Mouse (Mus musculus) megakaryocyte progenitor cell, adult 5-6 weeks (primary cell): ENCODE data around the gene Ddx46. TPM values are rescaled to one million over a fixed set of nuclear protein-coding genes. Genes with fewer than 3 reads are reported as not detected.

Experiments used
- ATAC-seq: replicated peaks from 2 replicates; pipeline ENCODE4 v1.8.0; 2016; ENCODE audit warnings: mild to moderate bottlenecking, moderate TSS enrichment, inconsistent platforms; ENCODE audit not compliant: poor library complexity
- total RNA-seq, 2 experiments: library from RNA; stranded (forward) in 1 of 2; stranded (reverse) in 1 of 2; fragments of 157-497, 149-512 nt in 1 of 2; fragments of 200-1000 nt in 1 of 2; gene quantifications; 2 replicates each; pipeline versions ENCODE4 v1.2.3 to v1.2.4; 2015 to 2017

The Ddx46 gene
- total RNA-seq, 2 experiments from 2014 or later = 76.8 to 79.0 TPM

- ATAC-seq = no peak
These were observed 81.2 kb downstream of the Ddx46 start for GRCm38 (mm10) chr13:55715908-55716510.

- no peak for ATAC-seq
These were observed 86.7 kb downstream of the Ddx46 start for GRCm38 (mm10) chr13:55721516-55721915.

- no peak for ATAC-seq
These were observed 87.2 kb downstream of the Ddx46 start for GRCm38 (mm10) chr13:55721995-55722394.

DNA sequence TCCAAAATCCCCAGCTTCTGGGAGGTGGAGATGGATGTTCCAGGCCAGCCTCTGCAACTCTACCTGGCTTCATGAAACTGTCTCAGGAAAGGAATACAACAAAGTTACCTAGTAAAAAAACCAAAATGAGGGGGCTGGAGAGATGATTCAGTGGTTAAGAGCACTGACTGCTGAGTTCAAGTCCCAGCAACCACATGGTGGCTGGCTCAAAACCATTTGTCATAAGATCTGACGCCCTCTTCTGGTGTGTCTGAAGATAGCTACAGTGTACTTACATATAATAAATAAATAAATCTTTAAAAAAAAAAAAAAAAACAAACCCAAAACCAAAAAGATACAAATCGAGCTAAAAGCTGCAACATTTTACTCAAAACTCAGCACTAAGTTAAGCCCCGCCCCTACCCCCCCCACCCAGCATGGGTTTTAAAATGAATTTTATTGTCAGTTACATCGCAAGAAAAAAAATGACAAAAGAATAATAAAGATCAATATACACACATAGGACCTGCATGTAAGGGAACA, 91.8 kb downstream of the Ddx46 start:
- ATAC-seq = no peak

DNA sequence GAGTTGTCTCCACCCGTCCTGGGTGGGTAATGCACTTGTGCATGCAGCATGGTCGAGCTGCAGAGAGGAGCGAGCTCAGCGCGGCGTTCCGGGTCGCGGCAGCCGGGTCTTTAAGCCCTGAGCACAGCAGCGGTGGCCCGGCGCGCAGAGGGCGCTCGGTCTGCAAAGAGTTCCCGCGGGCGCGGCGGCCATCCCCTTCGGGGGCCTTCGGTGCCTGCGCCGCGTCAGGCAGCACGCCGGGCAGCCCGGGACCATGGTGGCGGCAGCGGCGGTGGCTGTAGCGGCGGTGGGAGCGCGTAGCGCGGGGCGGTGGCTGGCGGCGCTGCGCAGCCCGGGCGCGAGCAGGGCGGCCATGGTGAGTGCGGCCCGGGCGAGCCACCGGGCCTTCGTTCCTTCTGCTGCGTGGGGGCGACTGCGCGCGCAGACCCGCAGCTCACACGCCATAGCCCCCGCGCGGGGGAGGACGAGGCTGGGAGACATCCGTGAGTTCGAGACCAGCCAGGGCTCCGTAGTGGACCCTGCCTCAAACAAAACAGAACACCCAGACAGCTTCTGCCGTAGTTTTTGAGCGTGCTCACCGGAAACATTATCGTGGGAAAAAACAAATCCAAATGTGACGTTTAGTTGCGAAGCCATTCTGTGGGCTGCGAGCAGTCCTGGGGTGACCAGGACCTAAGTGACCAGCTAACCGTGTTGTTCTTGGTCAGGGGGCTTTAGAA, 92.5 kb downstream of the Ddx46 start, which contains the start of gene Pcbd2:
TSS of gene Pcbd2 (plus strand) at position 249 of the 719 bp plus-strand sequence.
- ATAC-seq = peak; percentile 70

GRCm38 (mm10) chr13:55727839-55728238, 93.0 kb downstream of the Ddx46 start:
- peak; percentile 81 for ATAC-seq

GRCm38 (mm10) chr13:55730716-55731115, 95.9 kb downstream of the Ddx46 start:
- ATAC-seq = no peak

Other genes starting within 250 kb of the Ddx46 start
- 0.12 and 0.95 TPM in 2 replicates for gene Slc34a1, start 236.8 kb upstream of the Ddx46 start, total RNA-seq (2015)
- 0.08 and 1.1 TPM in 2 replicates for gene Slc34a1, start 236.8 kb upstream of the Ddx46 start, total RNA-seq (2017)
- not detected in 2 replicates for gene Pfn3, start 219.8 kb upstream of the Ddx46 start, total RNA-seq (2015)
- not detected in 2 replicates for gene Pfn3, start 219.8 kb upstream of the Ddx46 start, total RNA-seq (2017)
- gene F12, start 208.2 kb upstream of the Ddx46 start, total RNA-seq (2015) = not detected in 2 replicates
- gene F12, start 208.2 kb upstream of the Ddx46 start, total RNA-seq (2017) = not detected in 2 replicates
- 51.7 and 52.6 TPM in 2 replicates for gene Grk6, start 190.0 kb upstream of the Ddx46 start, total RNA-seq (2015)
- gene Grk6, start 190.0 kb upstream of the Ddx46 start, total RNA-seq (2017) = 81.7 and 88.6 TPM in 2 replicates
- 0.72 and 1.7 TPM in 2 replicates for gene Prr7, start 170.8 kb upstream of the Ddx46 start, total RNA-seq (2015)
- gene Prr7, start 170.8 kb upstream of the Ddx46 start, total RNA-seq (2017) = 1.5 TPM in 2 replicates
- gene Dbn1, start 146.9 kb upstream of the Ddx46 start, total RNA-seq (2015) = 0.72 and 0.76 TPM in 2 replicates
- gene Dbn1, start 146.9 kb upstream of the Ddx46 start, total RNA-seq (2017) = 2.3 and 2.7 TPM in 2 replicates
- gene Pdlim7, start 121.4 kb upstream of the Ddx46 start, total RNA-seq (2015) = 12.7 and 13.0 TPM in 2 replicates
- 5.3 and 5.9 TPM in 2 replicates for gene Pdlim7, start 121.4 kb upstream of the Ddx46 start, total RNA-seq (2017)
- 18.1 and 34.6 TPM in 2 replicates for gene Dok3, start 105.7 kb upstream of the Ddx46 start, total RNA-seq (2015)
- gene Dok3, start 105.7 kb upstream of the Ddx46 start, total RNA-seq (2017) = 22.9 and 31.2 TPM in 2 replicates
- 28.0 and 29.1 TPM in 2 replicates for gene Ddx41, start 98.4 kb upstream of the Ddx46 start, total RNA-seq (2015)
- 66.9 and 78.0 TPM in 2 replicates for gene Ddx41, start 98.4 kb upstream of the Ddx46 start, total RNA-seq (2017)
- 24.9 and 29.1 TPM in 2 replicates for gene Fam193b, start 63.9 kb upstream of the Ddx46 start, total RNA-seq (2015)
- gene Fam193b, start 63.9 kb upstream of the Ddx46 start, total RNA-seq (2017) = 21.8 and 25.1 TPM in 2 replicates
- gene Tmed9, start 61.3 kb upstream of the Ddx46 start, total RNA-seq (2015) = 92.3 and 117 TPM in 2 replicates
- 194 and 211 TPM in 2 replicates for gene Tmed9, start 61.3 kb upstream of the Ddx46 start, total RNA-seq (2017)
- 10.6 and 13.0 TPM in 2 replicates for gene B4galt7, start 35.1 kb upstream of the Ddx46 start, total RNA-seq (2015)
- gene B4galt7, start 35.1 kb upstream of the Ddx46 start, total RNA-seq (2017) = 12.8 and 16.7 TPM in 2 replicates
- 50.0 and 50.4 TPM in 2 replicates for gene Caml, start 12.0 kb upstream of the Ddx46 start, total RNA-seq (2015)
- gene Caml, start 12.0 kb upstream of the Ddx46 start, total RNA-seq (2017) = 49.5 and 54.7 TPM in 2 replicates
- gene B230219D22Rik, start 58.1 kb downstream of the Ddx46 start, total RNA-seq (2015) = 65.0 and 76.9 TPM in 2 replicates
- 35.9 and 39.5 TPM in 2 replicates for gene B230219D22Rik, start 58.1 kb downstream of the Ddx46 start, total RNA-seq (2017)
- gene Txndc15, start 79.6 kb downstream of the Ddx46 start, total RNA-seq (2015) = 27.5 and 27.8 TPM in 2 replicates
- 42.2 and 53.1 TPM in 2 replicates for gene Txndc15, start 79.6 kb downstream of the Ddx46 start, total RNA-seq (2017)
- gene Pcbd2, start 92.3 kb downstream of the Ddx46 start, total RNA-seq (2015) = 38.6 and 40.9 TPM in 2 replicates
- 18.4 and 25.6 TPM in 2 replicates for gene Pcbd2, start 92.3 kb downstream of the Ddx46 start, total RNA-seq (2017)
- 0.37 TPM in 1 of 2 replicates, not detected in the other for gene Catsper3, start 149.5 kb downstream of the Ddx46 start, total RNA-seq (2015)
- gene Catsper3, start 149.5 kb downstream of the Ddx46 start, total RNA-seq (2017) = not detected in 2 replicates
- gene Pitx1, start 201.2 kb downstream of the Ddx46 start, total RNA-seq (2015) = not detected in 2 replicates
- not detected in 2 replicates for gene Pitx1, start 201.2 kb downstream of the Ddx46 start, total RNA-seq (2017)